Mouse (Mus musculus): ENCODE data around the gene Susd2. TPM values are rescaled to one million over a fixed set of nuclear protein-coding genes. Genes with fewer than 3 reads are reported as not detected.

Susd2 gene
- polyA plus RNA-seq, 1 experiment from 2014 or later: 1.5 TPM

DNA sequence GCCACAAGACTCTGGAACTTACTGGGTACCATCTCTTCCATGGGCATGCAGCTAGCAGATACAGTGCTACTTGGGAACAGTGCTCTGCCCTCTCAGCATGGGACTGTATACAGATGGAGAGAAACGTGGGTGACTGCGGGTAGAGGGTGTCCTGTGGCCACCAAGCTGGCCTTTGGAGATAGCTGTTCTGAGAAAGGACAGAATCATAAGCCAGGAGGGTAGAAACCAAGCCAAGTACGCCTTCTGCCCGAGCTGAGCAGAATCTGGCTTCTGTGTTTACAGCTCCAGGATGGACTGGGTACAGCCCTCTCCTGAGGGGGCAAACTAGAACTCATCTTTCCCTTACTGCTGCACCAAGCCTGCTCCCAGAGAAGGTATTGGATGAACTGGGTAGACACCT is 18.8 kb upstream of the Susd2 start:
- DNase-seq (ENCODE audit: low spot score) (no peak), ATAC-seq (replicated peaks; ENCODE audit: low FRiP score) (no peak)
- 86% methylated on average over 4 of the region's 4 CpGs for WGBS
- Histone ChIP-seq H3K27me3 (replicated peaks; ENCODE audit: control insufficient read depth, insufficient read depth, low read length) (0 out of 2 replicates have a peak, but pooled peaks cover 2% of the 10 kb centered on the region), H3K36me3 (ENCODE audit: control insufficient read depth, insufficient read depth, low read length) (peaks cover 34% of the 10 kb centered on the region), H3K9me3 (ENCODE audit: control insufficient read depth, low read length) (no peaks in the 10 kb centered on the region), H3K9ac (ENCODE audit: low read depth, low read length) (no peak overlapping the region), H3K4me2 (no peak overlapping the region), H3K4me3 (ENCODE audit: low read depth, low read length) (no peak overlapping the region), H3K27ac (ENCODE audit: low read depth, low read length) (no peak overlapping the region), H3K4me1 (replicated peaks; ENCODE audit: control insufficient read depth, insufficient read depth, low read length) (peaks cover 10% of the 10 kb centered on the region)

DNA sequence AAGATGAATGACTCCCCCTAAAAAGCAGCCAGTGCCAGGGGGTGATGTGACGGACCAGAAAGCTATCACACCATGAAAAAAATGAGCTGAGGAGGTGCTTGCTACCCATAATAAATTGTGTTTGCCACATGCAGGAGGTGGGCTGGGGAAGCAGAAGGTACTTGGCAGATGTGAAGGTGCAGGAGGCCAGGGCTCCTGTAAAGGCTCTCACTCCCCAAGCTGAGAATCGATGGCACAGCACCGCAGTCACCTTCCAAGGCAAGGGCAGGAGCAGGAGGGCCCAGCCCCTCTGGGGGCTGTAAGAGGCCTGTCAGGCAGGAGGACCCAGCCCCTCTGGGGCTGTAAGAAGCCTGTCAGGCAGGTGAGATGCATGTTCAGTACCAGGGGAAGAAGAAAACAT is 18.1 kb upstream of the Susd2 start:
- 90% methylated on average over 3 of the region's 3 CpGs for WGBS
- no peak for ATAC-seq (replicated peaks; ENCODE audit: low FRiP score)
- H3K4me2 ChIP-seq: no peak overlapping the region
- no peak overlapping the region for H3K4me3 ChIP-seq (ENCODE audit: low read depth, low read length)
- H3K4me1 ChIP-seq (replicated peaks; ENCODE audit: control insufficient read depth, insufficient read depth, low read length): peaks cover 4% of the 10 kb centered on the region
- DNase-seq (ENCODE audit: low spot score): no peak
- no peak overlapping the region for H3K9ac ChIP-seq (ENCODE audit: low read depth, low read length)
- H3K27me3 ChIP-seq (replicated peaks; ENCODE audit: control insufficient read depth, insufficient read depth, low read length): 0 out of 2 replicates have a peak, but pooled peaks cover 2% of the 10 kb centered on the region
- peaks cover 40% of the 10 kb centered on the region for H3K36me3 ChIP-seq (ENCODE audit: control insufficient read depth, insufficient read depth, low read length)
- no peak overlapping the region for H3K27ac ChIP-seq (ENCODE audit: low read depth, low read length)
- H3K9me3 ChIP-seq (ENCODE audit: control insufficient read depth, low read length): no peaks in the 10 kb centered on the region

DNA sequence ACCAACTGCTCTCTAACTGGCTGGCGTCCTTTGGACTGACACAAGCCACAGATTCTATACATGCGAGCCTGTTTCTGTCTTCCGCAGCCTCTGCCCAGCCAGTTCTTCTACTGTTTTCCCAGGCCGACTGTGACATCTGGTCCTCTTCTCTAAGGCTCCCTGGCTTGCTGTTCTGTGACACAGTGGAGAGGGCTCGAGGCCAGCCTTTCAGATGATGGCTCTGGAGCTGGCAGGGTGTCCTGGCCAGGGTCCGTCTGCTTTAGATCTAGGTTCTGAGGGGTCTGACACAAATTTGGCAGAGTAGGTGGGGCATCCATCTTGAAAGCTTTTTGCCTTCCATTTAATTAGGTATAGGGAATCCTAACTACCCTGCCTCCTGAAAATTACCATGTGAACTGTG is 17.6 kb upstream of the Susd2 start:
- ATAC-seq (replicated peaks; ENCODE audit: low FRiP score): no peak
- no peak for DNase-seq (ENCODE audit: low spot score)
- no peak overlapping the region for H3K27ac ChIP-seq (ENCODE audit: low read depth, low read length)
- no peaks in the 10 kb centered on the region for H3K4me1 ChIP-seq (replicated peaks; ENCODE audit: control insufficient read depth, insufficient read depth, low read length)
- no peak overlapping the region for H3K4me3 ChIP-seq (ENCODE audit: low read depth, low read length)
- no peak overlapping the region for H3K4me2 ChIP-seq
- H3K36me3 ChIP-seq (ENCODE audit: control insufficient read depth, insufficient read depth, low read length): peaks cover 45% of the 10 kb centered on the region
- H3K9ac ChIP-seq (ENCODE audit: low read depth, low read length): no peak overlapping the region
- WGBS: 89% methylated on average over 6 of the region's 6 CpGs
- no peaks in the 10 kb centered on the region for H3K9me3 ChIP-seq (ENCODE audit: control insufficient read depth, low read length)
- 0 out of 2 replicates have a peak, but pooled peaks cover 2% of the 10 kb centered on the region for H3K27me3 ChIP-seq (replicated peaks; ENCODE audit: control insufficient read depth, insufficient read depth, low read length)

DNA sequence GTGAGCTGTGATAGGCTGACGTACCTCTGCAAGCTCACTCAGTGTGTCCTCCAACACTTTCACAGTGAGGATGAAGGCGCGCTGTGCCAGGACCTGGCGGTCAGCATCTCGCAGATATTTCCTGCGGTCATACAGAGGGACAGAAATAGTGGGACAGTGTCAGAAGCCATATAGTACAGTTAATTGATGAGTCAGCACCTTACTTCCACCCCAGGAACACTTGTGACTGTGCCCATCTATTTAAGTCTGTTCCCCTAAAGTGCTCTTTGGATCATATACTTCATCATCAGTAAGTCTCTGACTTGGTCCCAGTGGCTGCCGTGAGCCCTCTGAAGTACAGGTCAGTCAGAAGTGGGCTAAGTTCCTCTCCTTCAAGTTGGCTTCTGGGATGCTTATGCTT is 14.0 kb upstream of the Susd2 start:
- DNase-seq (ENCODE audit: low spot score) (no peak), ATAC-seq (replicated peaks; ENCODE audit: low FRiP score) (no peak)
- Histone ChIP-seq H3K4me1 (replicated peaks; ENCODE audit: control insufficient read depth, insufficient read depth, low read length) (no peaks in the 10 kb centered on the region), H3K36me3 (ENCODE audit: control insufficient read depth, insufficient read depth, low read length) (peaks cover 51% of the 10 kb centered on the region), H3K4me2 (no peak overlapping the region), H3K9me3 (ENCODE audit: control insufficient read depth, low read length) (no peaks in the 10 kb centered on the region), H3K4me3 (ENCODE audit: low read depth, low read length) (no peak overlapping the region), H3K27ac (ENCODE audit: low read depth, low read length) (no peak overlapping the region), H3K9ac (ENCODE audit: low read depth, low read length) (no peak overlapping the region), H3K27me3 (replicated peaks; ENCODE audit: control insufficient read depth, insufficient read depth, low read length) (no peaks in the 10 kb centered on the region)
- WGBS: 97% methylated on average over 7 of the region's 7 CpGs

DNA sequence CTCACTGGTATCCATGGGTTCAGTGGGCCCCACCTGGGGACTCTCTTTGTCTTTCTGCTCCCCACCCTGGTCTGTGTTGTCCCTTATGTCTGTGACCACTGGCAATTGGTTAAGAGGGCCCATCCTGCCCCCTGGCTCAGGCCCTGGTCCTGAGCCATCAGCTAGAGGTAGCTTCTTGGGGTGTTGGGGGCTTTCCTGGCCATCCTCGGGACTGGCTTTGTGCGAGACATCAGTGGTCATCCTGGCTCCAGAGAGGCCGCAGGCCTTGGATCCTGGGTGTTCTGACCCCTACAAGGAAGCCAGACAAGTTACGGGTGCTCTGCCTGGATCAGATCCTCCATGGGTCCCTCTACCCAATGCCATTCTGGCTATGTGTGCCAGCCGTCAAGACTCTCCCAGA is 13.4 kb upstream of the Susd2 start:
- H3K36me3 ChIP-seq (ENCODE audit: control insufficient read depth, insufficient read depth, low read length): peaks cover 51% of the 10 kb centered on the region
- no peaks in the 10 kb centered on the region for H3K4me1 ChIP-seq (replicated peaks; ENCODE audit: control insufficient read depth, insufficient read depth, low read length)
- WGBS: 93% methylated on average over 5 of the region's 5 CpGs
- H3K9me3 ChIP-seq (ENCODE audit: control insufficient read depth, low read length): no peaks in the 10 kb centered on the region
- H3K4me3 ChIP-seq (ENCODE audit: low read depth, low read length): no peak overlapping the region
- DNase-seq (ENCODE audit: low spot score) (no peak), ATAC-seq (replicated peaks; ENCODE audit: low FRiP score) (no peak)
- H3K9ac ChIP-seq (ENCODE audit: low read depth, low read length): no peak overlapping the region
- no peak overlapping the region for H3K4me2 ChIP-seq
- H3K27me3 ChIP-seq (replicated peaks; ENCODE audit: control insufficient read depth, insufficient read depth, low read length): no peaks in the 10 kb centered on the region
- no peak overlapping the region for H3K27ac ChIP-seq (ENCODE audit: low read depth, low read length)

DNA sequence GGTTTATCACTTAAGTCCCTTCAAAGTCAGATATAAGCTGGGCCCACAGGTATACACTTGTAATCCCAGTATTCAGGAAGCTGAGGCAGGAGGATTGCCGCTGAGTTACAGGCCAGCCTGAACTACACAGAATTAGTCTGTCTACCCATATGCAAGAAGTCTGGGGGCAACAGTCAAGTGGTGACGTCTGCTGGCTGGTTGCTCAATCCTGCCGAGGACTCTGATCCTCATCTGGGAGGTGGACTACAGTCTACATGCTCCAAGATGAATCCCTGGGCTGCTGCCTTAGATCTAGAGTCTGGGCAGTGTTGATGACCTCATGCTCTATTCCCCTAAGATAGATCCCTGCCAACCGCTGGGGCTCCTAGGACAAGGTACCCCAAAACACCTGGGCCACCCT is 10.2 kb upstream of the Susd2 start:
- no peak for ATAC-seq (replicated peaks; ENCODE audit: low FRiP score)

DNA sequence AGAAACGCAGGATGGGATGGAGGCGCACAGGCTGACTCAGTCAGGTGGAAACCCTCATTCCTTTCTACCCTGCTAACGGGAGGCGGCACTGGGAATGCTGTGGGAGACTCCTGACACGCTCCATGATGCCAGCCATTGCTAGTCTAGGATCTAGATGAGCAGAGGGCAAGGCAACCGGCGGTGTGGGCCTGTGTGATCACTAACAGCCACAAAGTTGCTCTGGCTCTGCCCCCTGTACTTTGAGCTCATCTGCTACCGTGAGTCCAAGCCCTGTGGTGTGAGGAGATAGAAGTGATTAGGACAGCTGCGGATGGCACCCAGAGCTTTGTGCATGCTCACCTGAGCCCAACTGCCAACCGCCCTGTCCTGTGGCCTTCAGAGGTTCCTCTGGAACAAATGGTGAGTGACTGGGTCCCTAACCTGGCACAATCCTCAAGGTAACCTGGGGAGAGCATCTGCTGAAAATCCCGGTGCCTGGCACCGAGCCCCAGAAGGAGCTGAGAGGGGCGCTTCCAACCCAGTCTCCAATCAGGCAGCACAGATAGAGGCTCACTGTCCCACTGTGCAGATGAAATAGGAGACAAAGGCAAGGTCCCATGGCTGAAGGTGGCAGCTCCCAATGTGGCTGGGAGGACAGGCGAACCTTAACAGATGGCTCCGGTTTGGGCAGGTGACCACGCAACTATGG is 7.7 kb upstream of the Susd2 start:
- DNase-seq (ENCODE audit: low spot score) (no peak), ATAC-seq (replicated peaks; ENCODE audit: low FRiP score) (no peak)
- Histone ChIP-seq H3K27me3 (replicated peaks; ENCODE audit: control insufficient read depth, insufficient read depth, low read length) (no peaks in the 10 kb centered on the region), H3K4me1 (replicated peaks; ENCODE audit: control insufficient read depth, insufficient read depth, low read length) (no peaks in the 10 kb centered on the region), H3K4me3 (ENCODE audit: low read depth, low read length) (no peak overlapping the region), H3K9ac (ENCODE audit: low read depth, low read length) (no peak overlapping the region), H3K4me2 (no peak overlapping the region), H3K9me3 (ENCODE audit: control insufficient read depth, low read length) (no peaks in the 10 kb centered on the region), H3K36me3 (ENCODE audit: control insufficient read depth, insufficient read depth, low read length) (peaks cover 32% of the 10 kb centered on the region), H3K27ac (ENCODE audit: low read depth, low read length) (no peak overlapping the region)
- WGBS: 91% methylated on average over 16 of the region's 16 CpGs

More for the DNA sequence above, 10.2 kb upstream of the Susd2 start:
- H3K27ac ChIP-seq (ENCODE audit: low read depth, low read length): no peak overlapping the region
- H3K9ac ChIP-seq (ENCODE audit: low read depth, low read length): no peak overlapping the region
- no peak overlapping the region for H3K4me3 ChIP-seq (ENCODE audit: low read depth, low read length)
- no peak for DNase-seq (ENCODE audit: low spot score)
- H3K27me3 ChIP-seq (replicated peaks; ENCODE audit: control insufficient read depth, insufficient read depth, low read length): no peaks in the 10 kb centered on the region
- H3K4me1 ChIP-seq (replicated peaks; ENCODE audit: control insufficient read depth, insufficient read depth, low read length): no peaks in the 10 kb centered on the region
- 87% methylated on average over 4 of the region's 4 CpGs for WGBS
- H3K9me3 ChIP-seq (ENCODE audit: control insufficient read depth, low read length): no peaks in the 10 kb centered on the region
- H3K4me2 ChIP-seq: no peak overlapping the region
- peaks cover 47% of the 10 kb centered on the region for H3K36me3 ChIP-seq (ENCODE audit: control insufficient read depth, insufficient read depth, low read length)

DNA sequence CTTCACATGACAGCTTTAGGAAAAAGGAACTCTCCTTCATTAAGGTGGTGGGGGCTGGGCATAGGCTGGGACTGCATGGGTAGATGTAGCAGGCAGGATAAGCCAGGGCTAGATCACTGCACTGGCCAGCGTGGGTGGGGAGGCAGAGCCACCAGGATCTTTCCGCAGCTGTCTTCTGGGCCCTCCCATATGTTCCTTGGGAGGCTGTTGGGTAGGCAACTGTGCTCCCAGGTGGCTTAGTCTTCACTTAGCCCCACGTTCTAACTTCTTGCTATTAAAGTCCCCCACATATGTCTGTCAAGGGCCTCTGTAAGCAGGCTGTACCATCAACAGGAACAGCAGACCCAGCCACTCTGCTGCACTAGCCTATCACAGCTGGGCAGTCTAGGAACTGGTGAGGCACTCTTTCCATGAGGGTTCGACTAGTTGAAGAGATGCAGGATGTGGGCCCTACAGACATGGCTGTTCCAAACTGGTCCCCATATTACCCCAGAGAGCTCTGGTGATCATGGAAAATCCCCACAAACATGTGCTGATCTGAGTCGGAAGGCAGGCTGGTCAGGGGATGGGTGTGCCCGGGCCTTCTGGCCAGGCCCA is 6.6 kb upstream of the Susd2 start:
- WGBS: 88% methylated on average over 6 of the region's 6 CpGs
- no peak overlapping the region for H3K4me3 ChIP-seq (ENCODE audit: low read depth, low read length)
- no peaks in the 10 kb centered on the region for H3K9me3 ChIP-seq (ENCODE audit: control insufficient read depth, low read length)
- no peak overlapping the region for H3K9ac ChIP-seq (ENCODE audit: low read depth, low read length)
- no peak overlapping the region for H3K27ac ChIP-seq (ENCODE audit: low read depth, low read length)
- H3K36me3 ChIP-seq (ENCODE audit: control insufficient read depth, insufficient read depth, low read length): peaks cover 24% of the 10 kb centered on the region
- DNase-seq (ENCODE audit: low spot score): no peak
- no peaks in the 10 kb centered on the region for H3K27me3 ChIP-seq (replicated peaks; ENCODE audit: control insufficient read depth, insufficient read depth, low read length)
- H3K4me1 ChIP-seq (replicated peaks; ENCODE audit: control insufficient read depth, insufficient read depth, low read length): no peaks in the 10 kb centered on the region
- H3K4me2 ChIP-seq: no peak overlapping the region
- no peak for ATAC-seq (replicated peaks; ENCODE audit: low FRiP score)

DNA sequence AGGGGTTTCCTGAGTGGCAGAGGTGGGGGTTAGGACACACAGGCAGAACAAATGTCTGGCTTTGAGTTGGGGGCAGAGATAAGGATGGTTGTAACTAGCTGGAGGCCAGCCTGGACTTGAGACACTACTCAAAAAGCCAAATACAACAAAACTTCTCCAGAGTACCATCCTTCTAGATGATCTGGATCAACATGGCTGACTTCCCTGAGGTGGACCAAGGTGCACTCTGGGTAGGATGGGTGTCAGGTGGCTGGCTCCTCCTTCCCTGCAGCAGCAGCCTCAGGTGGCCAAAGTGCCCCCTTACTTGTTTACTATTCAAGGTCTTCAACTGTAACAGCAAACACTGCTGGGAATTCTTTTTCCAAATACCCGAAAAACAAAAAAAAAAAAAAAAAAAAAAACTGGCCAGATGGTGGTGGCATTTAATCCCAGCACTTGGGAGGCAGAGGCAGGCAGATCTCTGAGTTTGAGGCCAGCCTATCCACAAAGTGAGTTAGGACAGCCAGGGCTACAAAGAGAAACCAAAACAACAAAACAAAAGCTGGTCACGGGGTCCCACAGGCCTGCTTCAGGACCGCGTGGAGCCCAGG is 5.7 kb upstream of the Susd2 start:
- Histone ChIP-seq H3K4me3 (ENCODE audit: low read depth, low read length) (no peak overlapping the region), H3K9ac (ENCODE audit: low read depth, low read length) (no peak overlapping the region), H3K27me3 (replicated peaks; ENCODE audit: control insufficient read depth, insufficient read depth, low read length) (no peaks in the 10 kb centered on the region), H3K27ac (ENCODE audit: low read depth, low read length) (no peak overlapping the region), H3K36me3 (ENCODE audit: control insufficient read depth, insufficient read depth, low read length) (peaks cover 24% of the 10 kb centered on the region), H3K4me1 (replicated peaks; ENCODE audit: control insufficient read depth, insufficient read depth, low read length) (no peaks in the 10 kb centered on the region), H3K4me2 (no peak overlapping the region), H3K9me3 (ENCODE audit: control insufficient read depth, low read length) (no peaks in the 10 kb centered on the region)
- DNase-seq (ENCODE audit: low spot score) (no peak), ATAC-seq (replicated peaks; ENCODE audit: low FRiP score) (no peak)
- WGBS: 91% methylated on average over 4 of the region's 4 CpGs

All from liver, embryonic 11.5 days (tissue).